Mouse (Mus musculus) heart, embryonic 15.5 days (tissue): ENCODE data around the gene Acin1. TPM values are rescaled to one million over a fixed set of nuclear protein-coding genes. Genes with fewer than 3 reads are reported as not detected.

Experiments
- ATAC-seq: fragments of 200-750 bp; cut with Nextera tagmentation; replicated peaks from 2 replicates; pipeline ENCODE4 v1.8.0; 2017; ENCODE audit warnings: low read depth, moderate TSS enrichment; ENCODE audit not compliant: insufficient number of reproducible peaks, insufficient read depth, low FRiP score
- H3K27ac ChIP-seq: fragments of 300-500 bp; sonication (generic); 2 replicates; pipeline ENCODE4 v1.5.1; 2015; ENCODE audit warnings: mild to moderate bottlenecking, inconsistent platforms
- H3K27me3 ChIP-seq: fragments of 300-500 bp; sonication (generic); 2 replicates; pipeline ENCODE4 v1.6.1; 2015; ENCODE audit warnings: inconsistent platforms
- H3K36me3 ChIP-seq: fragments of 300-500 bp; sonication (generic); 2 replicates; pipeline ENCODE4 v1.6.1; 2015; ENCODE audit warnings: mild to moderate bottlenecking, inconsistent platforms
- H3K4me1 ChIP-seq: fragments of 300-500 bp; sonication (generic); replicated peaks from 2 replicates; pipeline ENCODE4 v1.6.1; 2015; ENCODE audit warnings: inconsistent platforms
- H3K4me2 ChIP-seq: fragments of 300-500 bp; sonication (generic); 2 replicates; pipeline ENCODE4 v1.6.1; 2015; ENCODE audit warnings: inconsistent platforms, mild to moderate bottlenecking, moderate library complexity
- H3K4me3 ChIP-seq: fragments of 300-500 bp; sonication (generic); 2 replicates; pipeline ENCODE4 v1.5.1; 2015; ENCODE audit warnings: mild to moderate bottlenecking, inconsistent platforms
- H3K9ac ChIP-seq: fragments of 300-500 bp; sonication (generic); 2 replicates; pipeline ENCODE4 v1.6.1; 2015; ENCODE audit warnings: mild to moderate bottlenecking, inconsistent platforms
- H3K9me3 ChIP-seq: fragments of 300-500 bp; sonication (generic); replicated peaks from 2 replicates; pipeline ENCODE4 v1.6.1; 2016; ENCODE audit warnings: inconsistent platforms
- WGBS: fragments of 180-500 bp; shearing (Covaris S2); methylation state at CpG from one replicate; pipeline ENCODE4 v1.1.7; 2015; ENCODE audit warnings: mixed read lengths; 5-methylcytosine and 5-hydroxymethylcytosine counted together
- polyA plus RNA-seq: library from polyadenylated mRNA; unstranded; fragments of >200 nt; fragmentation: Nextera tagmentation; extraction: Ambion mirVana; gene quantifications from 2 replicates; pipeline ENCODE4 v1.2.1, GENCODE M21; 2015

Gene Acin1
- polyA plus RNA-seq, 1 experiment from 2014 or later, result 75.5 TPM

- H3K9me3 ChIP-seq, result no peaks in the 10 kb centered on the region
- H3K27me3 ChIP-seq, result no peaks in the 10 kb centered on the region
- ATAC-seq, result no peak
- no peaks in the 10 kb centered on the region for H3K36me3 ChIP-seq
- no peak overlapping the region for H3K4me3 ChIP-seq
- no peak overlapping the region for H3K4me2 ChIP-seq
- no peak overlapping the region for H3K9ac ChIP-seq
- peaks cover 18% of the 10 kb centered on the region for H3K4me1 ChIP-seq
- H3K27ac ChIP-seq, result no peak overlapping the region
- WGBS, result 67% methylated on average over 1 of the region's 1 CpGs
These were observed 28.7 kb upstream of the Acin1 start for GRCm38 (mm10) chr14:54715402-54715801.

- no peak for ATAC-seq
- Histone ChIP-seq H3K9me3 (no peaks in the 10 kb centered on the region), H3K36me3 (no peaks in the 10 kb centered on the region), H3K9ac (no peak overlapping the region; the same call in 1 of the 2 replicates), H3K27ac (no peak overlapping the region), H3K4me1 (peaks cover 18% of the 10 kb centered on the region), H3K4me3 (peak overlapping the region; percentile 36), H3K27me3 (no peaks in the 10 kb centered on the region), H3K4me2 (peak overlapping the region; percentile 74)
- 2% methylated on average over 15 of the region's 15 CpGs for WGBS
These were observed 27.9 kb upstream of the Acin1 start for GRCm38 (mm10) chr14:54714617-54715081.

- Histone ChIP-seq H3K4me3 (peak overlapping the region; percentile 36), H3K9me3 (no peaks in the 10 kb centered on the region), H3K36me3 (no peaks in the 10 kb centered on the region), H3K4me2 (peak overlapping the region; percentile 74), H3K27me3 (no peaks in the 10 kb centered on the region), H3K27ac (no peak overlapping the region), H3K4me1 (peaks cover 18% of the 10 kb centered on the region), H3K9ac (no peak overlapping the region)
- ATAC-seq, result 0 out of 2 replicates have a peak, but pooled peaks have one; percentile 19
- WGBS, result under 1% methylated on average over 13 of the region's 13 CpGs
These were observed 27.4 kb upstream of the Acin1 start for GRCm38 (mm10) chr14:54714121-54714520.

DNA sequence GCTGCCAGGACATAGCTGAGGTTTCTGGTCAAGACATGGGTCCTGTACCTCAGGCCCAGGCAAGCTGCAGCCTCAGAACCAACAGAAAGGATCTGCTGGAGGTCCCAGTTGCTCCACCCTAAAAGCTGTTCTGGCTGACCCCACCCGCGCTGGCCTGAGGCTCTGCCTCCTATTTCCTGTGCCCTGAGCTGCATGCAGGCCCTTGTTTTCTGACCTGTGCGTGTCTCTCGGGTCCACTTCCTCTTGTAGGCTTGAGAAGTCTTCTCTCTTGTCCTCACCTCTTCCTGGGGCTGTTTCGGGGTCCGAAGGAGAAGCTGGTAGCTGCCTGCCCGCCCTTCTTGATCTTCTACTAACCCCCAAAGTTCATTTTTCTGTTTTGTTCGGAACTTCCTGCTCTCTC is 26.1 kb upstream of the Acin1 start:
- H3K4me1 ChIP-seq, result peaks cover 18% of the 10 kb centered on the region
- 62% methylated on average over 8 of the region's 8 CpGs for WGBS

DNA sequence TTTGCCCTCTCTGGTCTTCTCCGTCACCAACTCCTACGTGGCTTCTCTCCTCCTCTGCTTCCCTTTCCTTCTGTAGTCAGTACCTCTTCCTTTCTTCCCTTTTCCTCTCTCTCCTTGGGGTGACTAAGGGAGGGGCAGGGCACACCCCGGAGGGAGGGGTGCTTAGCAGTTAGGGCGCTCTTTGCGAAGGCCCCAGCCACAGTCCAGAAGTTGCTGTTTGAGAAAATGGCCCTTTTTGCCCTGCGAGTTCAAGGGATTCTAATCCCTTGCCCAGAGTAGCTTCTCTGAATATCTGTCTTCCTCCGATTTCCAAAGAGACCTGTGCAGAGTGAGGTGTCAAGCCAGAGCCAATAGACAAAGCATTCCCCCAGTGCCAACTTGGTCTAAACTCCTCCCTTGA is 25.3 kb upstream of the Acin1 start, which contains the start of gene Cebpe:
Gene Cebpe, minus strand, starts transcription at position 101 of the 400 bp plus-strand sequence.
- H3K4me2 ChIP-seq, result no peak within 1 kb of the TSS
- WGBS, result 85% methylated on average over 7 of the region's 7 CpGs
- no peaks in the 10 kb centered on the region for H3K27me3 ChIP-seq
- no peak within 1 kb of the TSS for H3K4me3 ChIP-seq
- no peak within 1 kb of the TSS for H3K27ac ChIP-seq
- H3K9me3 ChIP-seq, result no peaks in the 10 kb centered on the region
- no peak for ATAC-seq
- H3K4me1 ChIP-seq, result peaks cover 23% of the 10 kb centered on the region
- H3K9ac ChIP-seq, result no peak within 1 kb of the TSS
- H3K36me3 ChIP-seq, result no peaks in the 10 kb centered on the region

More for the DNA sequence above, 26.1 kb upstream of the Acin1 start:
- Histone ChIP-seq H3K27me3 (no peaks in the 10 kb centered on the region), H3K36me3 (no peaks in the 10 kb centered on the region), H3K4me3 (no peak overlapping the region), H3K4me2 (no peak overlapping the region), H3K9ac (no peak overlapping the region), H3K27ac (no peak overlapping the region), H3K9me3 (no peaks in the 10 kb centered on the region)
- ATAC-seq, result no peak

GRCm38 (mm10) chr14:54709054-54709453 is 22.3 kb upstream of the Acin1 start:
- no peak for ATAC-seq
- no peak overlapping the region for H3K4me2 ChIP-seq
- no peak overlapping the region for H3K27ac ChIP-seq
- H3K4me3 ChIP-seq, result no peak overlapping the region
- WGBS, result 73% methylated on average over 9 of the region's 9 CpGs
- H3K9ac ChIP-seq, result no peak overlapping the region
- peaks cover 30% of the 10 kb centered on the region for H3K4me1 ChIP-seq
- no peaks in the 10 kb centered on the region for H3K36me3 ChIP-seq
- no peaks in the 10 kb centered on the region for H3K9me3 ChIP-seq
- H3K27me3 ChIP-seq, result no peaks in the 10 kb centered on the region

- Histone ChIP-seq H3K27ac (peak overlapping the region; percentile 31), H3K27me3 (no peaks in the 10 kb centered on the region), H3K4me3 (no peak overlapping the region), H3K4me2 (peak overlapping the region; percentile 17; the same call in 1 of the 2 replicates), H3K36me3 (no peaks in the 10 kb centered on the region), H3K9me3 (no peaks in the 10 kb centered on the region), H3K4me1 (peaks cover 22% of the 10 kb centered on the region), H3K9ac (no peak overlapping the region)
- no peak for ATAC-seq
- 27% methylated on average over 17 of the region's 17 CpGs for WGBS
These were observed 20.0 kb upstream of the Acin1 start for GRCm38 (mm10) chr14:54706589-54707320.

DNA sequence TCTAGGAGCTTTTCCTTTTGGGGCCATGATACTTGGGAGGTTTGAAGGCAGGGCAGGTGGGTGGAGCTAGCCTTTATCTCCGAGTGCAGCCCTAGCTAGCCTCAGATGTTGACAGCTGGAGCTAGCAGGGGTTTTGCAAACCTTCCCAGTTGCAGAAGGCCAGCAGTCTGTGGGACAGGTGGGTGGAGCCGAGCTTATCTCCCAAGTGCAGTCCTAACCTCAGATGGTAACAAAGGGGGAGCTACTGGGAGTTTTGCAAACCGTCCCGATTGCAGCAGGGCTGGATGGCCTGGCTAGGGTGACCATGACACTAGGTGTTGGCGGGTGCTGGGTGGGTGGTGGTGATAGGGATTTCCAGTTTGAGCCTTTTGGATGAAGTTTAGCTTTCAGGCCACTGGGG is 19.1 kb upstream of the Acin1 start:
- no peak; the same call in 1 of the 2 replicates for ATAC-seq
- Histone ChIP-seq H3K27me3 (no peaks in the 10 kb centered on the region), H3K9me3 (no peaks in the 10 kb centered on the region), H3K4me2 (no peak overlapping the region), H3K9ac (no peak overlapping the region), H3K4me3 (no peak overlapping the region), H3K4me1 (peaks cover 24% of the 10 kb centered on the region), H3K36me3 (no peaks in the 10 kb centered on the region), H3K27ac (no peak overlapping the region)
- WGBS, result 21% methylated on average over 5 of the region's 5 CpGs

GRCm38 (mm10) chr14:54703207-54703606 is 16.5 kb upstream of the Acin1 start:
- peaks cover 28% of the 10 kb centered on the region for H3K4me1 ChIP-seq
- no peak overlapping the region for H3K27ac ChIP-seq
- no peaks in the 10 kb centered on the region for H3K36me3 ChIP-seq
- H3K9me3 ChIP-seq, result no peaks in the 10 kb centered on the region
- H3K4me3 ChIP-seq, result no peak overlapping the region
- no peak overlapping the region for H3K9ac ChIP-seq
- H3K27me3 ChIP-seq, result no peaks in the 10 kb centered on the region
- H3K4me2 ChIP-seq, result no peak overlapping the region
- WGBS, result 51% methylated on average over 10 of the region's 10 CpGs
- no peak for ATAC-seq

DNA sequence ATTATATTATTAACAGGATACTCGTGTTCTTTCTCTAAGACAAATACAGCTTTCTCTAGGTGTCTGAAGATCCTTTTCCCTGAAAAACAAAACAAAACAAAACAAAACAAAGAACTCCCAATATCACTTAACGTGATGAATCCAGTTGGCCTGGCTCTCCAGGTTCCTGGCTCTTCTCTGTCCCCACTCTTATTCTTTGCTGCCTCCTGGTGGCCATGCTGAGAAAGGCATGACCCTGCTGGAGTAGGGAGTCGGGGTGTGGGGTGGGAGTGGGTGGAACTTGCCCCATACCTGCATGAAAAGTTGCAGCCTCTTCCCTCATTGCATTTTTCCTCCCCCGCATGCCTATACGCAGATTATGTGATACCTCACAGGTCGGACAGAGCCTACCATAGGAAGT is 14.6 kb upstream of the Acin1 start:
- H3K4me2 ChIP-seq, result no peak overlapping the region
- H3K4me3 ChIP-seq, result no peak overlapping the region
- no peaks in the 10 kb centered on the region for H3K9me3 ChIP-seq
- ATAC-seq, result no peak; the same call in 1 of the 2 replicates
- H3K27ac ChIP-seq, result no peak overlapping the region
- peaks cover 15% of the 10 kb centered on the region for H3K4me1 ChIP-seq
- no peaks in the 10 kb centered on the region for H3K27me3 ChIP-seq
- 11% methylated on average over 6 of the region's 6 CpGs for WGBS
- H3K36me3 ChIP-seq, result no peaks in the 10 kb centered on the region
- H3K9ac ChIP-seq, result no peak overlapping the region

- Histone ChIP-seq H3K4me2 (no peak overlapping the region), H3K36me3 (no peaks in the 10 kb centered on the region), H3K9me3 (no peaks in the 10 kb centered on the region), H3K27ac (no peak overlapping the region), H3K9ac (no peak overlapping the region), H3K4me1 (peaks cover 6% of the 10 kb centered on the region), H3K4me3 (no peak overlapping the region), H3K27me3 (no peaks in the 10 kb centered on the region)
- ATAC-seq, result no peak
- WGBS, result 54% methylated on average over 3 of the region's 3 CpGs
These were observed 12.9 kb upstream of the Acin1 start for GRCm38 (mm10) chr14:54699586-54699985.

DNA sequence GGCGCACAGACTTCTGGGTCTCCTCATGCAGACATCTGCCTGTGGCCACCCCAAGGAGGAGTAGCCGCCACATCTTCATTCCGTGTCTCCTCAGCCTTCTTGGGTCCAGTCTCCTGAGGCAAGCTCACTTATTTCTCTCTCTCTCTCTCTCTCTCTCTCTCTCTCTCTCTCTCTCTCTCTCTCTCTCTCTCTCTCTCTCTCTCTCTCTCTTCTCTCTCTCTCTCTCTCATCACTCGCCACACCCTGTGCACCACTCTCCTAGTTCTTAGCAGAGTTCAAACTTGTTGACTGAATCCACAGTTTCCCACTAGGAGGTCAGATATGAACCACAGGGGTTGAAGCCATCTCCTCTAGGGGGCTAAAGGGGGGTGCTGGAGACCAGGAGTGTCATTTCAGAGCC is 12.0 kb upstream of the Acin1 start, which contains the start of gene Gm29776:
Gene Gm29776, minus strand, starts transcription at position 101 of the 400 bp plus-strand sequence.
- H3K9ac ChIP-seq, result no peak within 1 kb of the TSS

More for the DNA sequence above, 12.0 kb upstream of the Acin1 start, which contains the start of gene Gm29776:
- Histone ChIP-seq H3K36me3 (no peaks in the 10 kb centered on the region), H3K27ac (no peak within 1 kb of the TSS), H3K4me2 (no peak within 1 kb of the TSS), H3K27me3 (no peaks in the 10 kb centered on the region), H3K4me1 (peaks cover 6% of the 10 kb centered on the region), H3K9me3 (no peaks in the 10 kb centered on the region), H3K4me3 (no peak within 1 kb of the TSS)
- no peak for ATAC-seq
- WGBS, result 74% methylated on average over 4 of the region's 4 CpGs
